In genomic region chr12:109508495-109509454, GRCm38 (mm10) we compare ENCODE assay signal across 13 mouse cellular contexts. TPM values are rescaled to one million over a fixed set of nuclear protein-coding genes. Genes with fewer than 3 reads are reported as not detected.
A peak's percentile ranks its signal among the peaks of the same experiment; 100 is the strongest.
DNase-seq lines count a peak whose midpoint lies in the region; ATAC-seq lines count a peak whose summit lies in the region.
"Had no signal": no experiment of that assay in that cellular context is flagged by ENCODE, and none has a peak within 500 bp of the region (broad histone marks: within the 10 kb centered on the region; RNA-seq: fewer than 3 reads in every experiment).

No protein-coding gene starts in this region.

- H3K4me1 ChIP-seq in hindbrain, embryonic 10.5 days (replicated peaks), result peaks cover 67% of the 10 kb centered on the region
- peaks cover 34% of the 10 kb centered on the region for H3K4me1 ChIP-seq in hindbrain, embryonic 12.5 days
- peaks cover 25% of the 10 kb centered on the region for H3K4me1 ChIP-seq in neural tube, embryonic 12.5 days
- H3K4me1 ChIP-seq in limb, embryonic 12.5 days (replicated peaks), result peaks cover 49% of the 10 kb centered on the region
- peaks cover 46% of the 10 kb centered on the region for H3K4me1 ChIP-seq in stomach, embryonic 16.5 days (ENCODE audit: control insufficient read depth, insufficient read depth, low read length)

- WGBS in hindbrain, embryonic 10.5 days, result 36% methylated on average over 20 of the region's 20 CpGs
- 28% methylated on average over 20 of the region's 20 CpGs for whole genome bisulfite sequencing in hindbrain, embryonic 12.5 days
- 20% methylated on average over 20 of the region's 20 CpGs for WGBS in neural tube, embryonic 12.5 days
- 11% methylated on average over 20 of the region's 20 CpGs for WGBS in limb, embryonic 12.5 days
- WGBS in stomach, embryonic 16.5 days, result 30% methylated on average over 20 of the region's 20 CpGs

- DNase-seq in hindbrain, embryonic 10.5 days (ENCODE audit: low spot score), result no peak
- DNase-seq in neural tube, embryonic 10.5 days (ENCODE audit: extremely low spot score, low spot score), result no peak
- DNase-seq in adrenal gland, adult 8-10 months, result no peak
- no peak for DNase-seq in spleen, postnatal 14 days (ENCODE audit: low spot score in 2 of 2)
- DNase-seq: kidney, adult 9 months; right cerebral cortex, postnatal 25 days; thymus, postnatal 14 days had no signal

- peak overlapping the region; percentile 82 for H3K27ac ChIP-seq in hindbrain, embryonic 10.5 days
- no peak overlapping the region for H3K27ac ChIP-seq in hindbrain, embryonic 12.5 days
- no peak overlapping the region for H3K27ac ChIP-seq in neural tube, embryonic 12.5 days
- peak overlapping the region; percentile 53; the same call in 1 of the 2 replicates for H3K27ac ChIP-seq in limb, embryonic 12.5 days
- H3K27ac ChIP-seq in stomach, embryonic 16.5 days (ENCODE audit: low read length), result peak overlapping the region; percentile 26
- H3K27ac ChIP-seq: heart, embryonic 13.5 days had no signal

- no peak for ATAC-seq in hindbrain, embryonic 12.5 days (ENCODE audit: low FRiP score)
- ATAC-seq in neural tube, embryonic 12.5 days (ENCODE audit: low FRiP score, low read depth), result no peak
- no peak for ATAC-seq in limb, embryonic 12.5 days (ENCODE audit: insufficient number of reproducible peaks, insufficient read depth, low FRiP score, low TSS enrichment, low read depth)
- no peak for ATAC-seq in stomach, embryonic 16.5 days (ENCODE audit: insufficient read depth, low FRiP score)

- no peak overlapping the region for H3K4me2 ChIP-seq in hindbrain, embryonic 12.5 days (replicated peaks)
- peak overlapping the region; percentile 19; the same call in 1 of the 2 replicates for H3K4me2 ChIP-seq in neural tube, embryonic 12.5 days (replicated peaks)
- peak overlapping the region; percentile 26 for H3K4me2 ChIP-seq in limb, embryonic 12.5 days
- H3K4me2 ChIP-seq in stomach, embryonic 16.5 days (ENCODE audit: low read depth, low read length), result 0 out of 2 replicates have a peak overlapping the region, but pooled peaks have one; percentile 1
- H3K4me2 ChIP-seq: heart, embryonic 13.5 days had no signal

- no peak overlapping the region for H3K9ac ChIP-seq in hindbrain, embryonic 12.5 days
- no peak overlapping the region for H3K9ac ChIP-seq in neural tube, embryonic 12.5 days
- H3K9ac ChIP-seq in limb, embryonic 12.5 days (replicated peaks), result peak overlapping the region; percentile 37; the same call in 1 of the 2 replicates
- peak overlapping the region; percentile 60 for H3K9ac ChIP-seq in stomach, embryonic 16.5 days (ENCODE audit: low read length)
- H3K9ac ChIP-seq: heart, embryonic 13.5 days had no signal

- no peak overlapping the region for H3K4me3 ChIP-seq in hindbrain, embryonic 10.5 days
- H3K4me3 ChIP-seq in hindbrain, embryonic 12.5 days, result no peak overlapping the region
- no peak overlapping the region for H3K4me3 ChIP-seq in neural tube, embryonic 12.5 days
- no peak overlapping the region for H3K4me3 ChIP-seq in limb, embryonic 12.5 days (replicated peaks)
- no peak overlapping the region for H3K4me3 ChIP-seq in stomach, embryonic 16.5 days (replicated peaks; ENCODE audit: low read length)
- H3K4me3 ChIP-seq: erythroblast, embryonic 14.5 days; heart, embryonic 13.5 days had no signal

- H3K9me3 ChIP-seq in hindbrain, embryonic 10.5 days, result no peaks in the 10 kb centered on the region
- no peaks in the 10 kb centered on the region for H3K9me3 ChIP-seq in hindbrain, embryonic 12.5 days (replicated peaks)
- H3K9me3 ChIP-seq in neural tube, embryonic 12.5 days, result no peaks in the 10 kb centered on the region
- H3K9me3 ChIP-seq in limb, embryonic 12.5 days, result no peaks in the 10 kb centered on the region
- no peaks in the 10 kb centered on the region for H3K9me3 ChIP-seq in stomach, embryonic 16.5 days (replicated peaks; ENCODE audit: control insufficient read depth, low read length)
- H3K9me3 ChIP-seq: heart, embryonic 13.5 days had no signal

- H3K27me3 ChIP-seq in hindbrain, embryonic 10.5 days (ENCODE audit: insufficient read depth, poor library complexity, severe bottlenecking), result peaks cover 44% of the 10 kb centered on the region
- peaks cover 4% of the 10 kb centered on the region; the same call in 1 of the 2 replicates for H3K27me3 ChIP-seq in hindbrain, embryonic 12.5 days
- no peaks in the 10 kb centered on the region for H3K27me3 ChIP-seq in neural tube, embryonic 12.5 days (replicated peaks)
- peaks cover 12% of the 10 kb centered on the region; the same call in 1 of the 2 replicates for H3K27me3 ChIP-seq in limb, embryonic 12.5 days
- H3K27me3 ChIP-seq in stomach, embryonic 16.5 days (ENCODE audit: control insufficient read depth, insufficient read depth, low read length), result no peaks in the 10 kb centered on the region

- H3K36me3 ChIP-seq in hindbrain, embryonic 10.5 days, result no peaks in the 10 kb centered on the region
- H3K36me3 ChIP-seq in hindbrain, embryonic 12.5 days, result no peaks in the 10 kb centered on the region
- no peaks in the 10 kb centered on the region for H3K36me3 ChIP-seq in neural tube, embryonic 12.5 days
- no peaks in the 10 kb centered on the region for H3K36me3 ChIP-seq in limb, embryonic 12.5 days
- H3K36me3 ChIP-seq in stomach, embryonic 16.5 days (ENCODE audit: control insufficient read depth, insufficient read depth, low read length), result no peaks in the 10 kb centered on the region
- H3K36me3 ChIP-seq: heart, embryonic 13.5 days had no signal

RNA-seq across cellular contexts. Expression of gene Dlk1, which starts 56.2 kb away (rescaled TPM):
- polyA plus RNA-seq in hindbrain, embryonic 10.5 days (2016; fragmentation: Nextera tagmentation; extraction: Ambion mirVana), result 64.4 and 82.8 TPM in 2 replicates
- 140 and 145 TPM in 2 replicates for polyA plus RNA-seq in hindbrain, embryonic 12.5 days (2016; fragmentation: Nextera tagmentation; extraction: Ambion mirVana)
- polyA plus RNA-seq in neural tube, embryonic 12.5 days (2016; fragmentation: Nextera tagmentation; extraction: Ambion mirVana), result 100 and 107 TPM in 2 replicates
- polyA plus RNA-seq in limb, embryonic 12.5 days (2016; fragmentation: Nextera tagmentation; extraction: Ambion mirVana), result 120 and 148 TPM in 2 replicates
- polyA plus RNA-seq in stomach, embryonic 16.5 days (2015; fragmentation: Nextera tagmentation; extraction: Ambion mirVana), result 449 and 542 TPM in 2 replicates
- total RNA-seq in adrenal gland, adult 8-10 months (2022), result 1,000 to 10,000 TPM in 1 of 4 experiments, 100 to 1,000 TPM in 3; 841 to 1,077 (median 912) TPM

Comparison
In these comparisons a context has a peak if more than half of its experiments do, and no peak if none do; other contexts are left out.
1. H3K27ac ChIP-seq: peak in hindbrain, embryonic 10.5 days (single experiment), limb, embryonic 12.5 days (single experiment) and stomach, embryonic 16.5 days (single experiment); none in hindbrain, embryonic 12.5 days (single experiment) and neural tube, embryonic 12.5 days (single experiment).
2. H3K9ac ChIP-seq: peak in limb, embryonic 12.5 days (single experiment) and stomach, embryonic 16.5 days (single experiment); none in hindbrain, embryonic 12.5 days (single experiment) and neural tube, embryonic 12.5 days (single experiment).